Mouse (Mus musculus) embryo, embryonic 10.5 days (tissue): ENCODE data around the gene Mov10l1.

Experiments used
- DNase-seq: peaks from one replicate; pipeline ENCODE4 v3.0.0-alpha.2; 2015; ENCODE audit warnings: low spot score

Mov10l1 gene

DNA sequence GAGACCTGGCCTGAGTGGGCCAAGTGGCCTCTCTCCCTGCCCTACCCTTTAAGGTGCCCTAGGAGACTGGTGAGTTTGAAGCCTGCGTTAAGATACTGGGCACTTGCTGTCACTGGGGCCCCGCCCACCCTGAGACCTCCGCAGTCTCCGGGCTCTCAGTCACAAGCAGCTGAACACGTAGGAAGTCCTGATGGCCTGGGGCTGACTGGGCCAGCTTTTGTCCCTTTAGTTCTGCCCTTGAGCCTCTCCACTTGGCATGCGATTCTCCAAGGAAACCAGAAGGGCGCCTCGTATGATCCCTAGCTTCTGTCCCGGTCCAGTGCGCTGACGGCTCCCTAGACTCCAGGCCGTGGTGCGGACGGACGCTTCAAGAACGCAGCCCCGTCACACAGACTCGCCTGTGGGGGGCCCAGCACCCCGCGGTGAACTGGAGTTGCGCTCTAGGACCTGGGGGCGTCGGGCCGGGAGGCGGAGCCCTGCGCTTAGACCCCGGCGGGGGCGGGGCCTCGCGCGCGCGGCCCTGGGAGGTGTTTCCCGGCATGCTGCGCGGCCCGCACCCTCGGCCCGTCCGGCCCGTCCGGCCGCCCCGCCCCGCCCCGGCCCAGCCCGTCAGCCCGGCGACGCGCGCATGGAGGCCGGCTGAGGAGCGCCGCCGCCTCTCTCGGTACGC, 92.9 kb downstream of the Mov10l1 start:
- peak; percentile 94 for DNase-seq

DNA sequence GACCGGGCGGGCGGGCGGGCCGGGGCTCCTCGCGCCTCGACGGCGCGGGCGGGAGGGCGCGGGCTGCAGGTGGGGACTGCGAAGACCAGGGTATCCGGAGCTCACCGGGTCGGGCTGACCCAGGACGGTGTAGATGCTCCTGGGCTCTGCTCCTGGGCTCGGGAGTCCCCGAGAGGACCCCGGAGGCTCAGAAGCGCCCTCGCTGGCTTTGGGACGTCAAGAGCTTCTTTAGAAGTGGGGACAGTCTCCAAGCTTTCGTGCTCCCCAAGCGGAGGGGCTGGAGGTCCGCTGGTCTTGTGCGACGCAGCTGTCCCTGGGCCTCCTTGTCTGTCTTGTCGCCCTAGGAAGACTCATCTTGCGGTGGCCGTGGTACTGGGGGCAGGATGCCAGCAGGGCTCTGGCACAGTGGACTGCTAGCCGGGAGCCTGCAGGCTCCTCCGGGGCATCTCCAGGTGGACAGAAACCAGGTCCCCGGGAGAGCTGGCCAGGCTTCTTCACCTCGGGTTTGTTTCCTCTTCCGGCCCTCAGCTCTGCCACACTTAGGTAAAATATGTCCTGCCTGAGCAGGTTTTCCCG, 93.5 kb downstream of the Mov10l1 start:
- peak; percentile 41 for DNase-seq

DNA sequence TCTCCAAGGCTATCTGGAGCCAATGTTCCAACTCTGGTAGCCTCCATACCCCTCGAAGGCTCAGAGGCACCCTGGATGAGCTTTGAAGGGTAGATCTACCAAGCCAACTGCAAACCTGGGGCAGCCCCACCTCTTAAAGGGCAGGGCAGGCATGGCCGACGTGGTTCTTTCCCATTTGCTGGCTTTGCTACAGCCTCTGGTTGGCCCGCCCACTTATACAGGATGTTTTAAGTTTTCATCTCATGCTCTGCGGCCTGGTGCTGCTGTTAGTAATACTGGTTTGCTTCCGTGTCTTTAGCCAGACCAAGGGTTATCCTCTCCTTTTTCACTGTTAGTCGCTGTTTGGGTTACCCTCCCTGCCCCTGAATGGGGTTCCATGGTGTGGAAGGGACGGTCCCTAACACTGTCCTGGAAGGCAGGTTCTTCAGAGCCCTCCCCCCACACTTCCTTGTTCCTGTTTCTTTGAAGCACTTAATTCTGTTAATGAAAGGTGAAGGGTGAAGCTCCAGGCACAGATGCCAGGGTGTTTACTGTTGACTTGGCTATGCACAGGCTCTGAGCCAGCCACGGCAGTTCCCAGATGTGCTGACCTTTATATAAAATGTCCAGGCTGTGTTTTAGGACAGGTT, 95.6 kb downstream of the Mov10l1 start:
- no peak for DNase-seq

DNA sequence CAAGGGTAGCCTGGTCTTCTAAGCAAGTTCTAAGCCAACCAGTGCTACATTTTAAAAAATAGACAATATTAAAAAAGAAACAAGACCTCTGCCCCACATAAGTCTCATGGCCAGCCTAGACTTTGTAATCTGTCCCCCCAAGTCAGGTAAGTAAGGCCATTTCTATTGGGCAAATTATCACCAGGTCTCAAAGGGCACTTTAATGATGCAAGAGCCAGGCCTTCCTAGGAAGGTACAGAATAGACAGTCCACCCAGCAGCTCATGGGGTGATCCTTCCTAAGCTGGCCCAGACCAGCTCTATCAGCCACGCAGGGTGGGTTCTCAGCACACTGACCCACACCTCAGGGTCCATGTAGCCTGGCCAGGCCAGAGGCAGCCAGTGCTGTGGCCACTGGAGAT, 101.2 kb downstream of the Mov10l1 start:
- DNase-seq = no peak

DNA sequence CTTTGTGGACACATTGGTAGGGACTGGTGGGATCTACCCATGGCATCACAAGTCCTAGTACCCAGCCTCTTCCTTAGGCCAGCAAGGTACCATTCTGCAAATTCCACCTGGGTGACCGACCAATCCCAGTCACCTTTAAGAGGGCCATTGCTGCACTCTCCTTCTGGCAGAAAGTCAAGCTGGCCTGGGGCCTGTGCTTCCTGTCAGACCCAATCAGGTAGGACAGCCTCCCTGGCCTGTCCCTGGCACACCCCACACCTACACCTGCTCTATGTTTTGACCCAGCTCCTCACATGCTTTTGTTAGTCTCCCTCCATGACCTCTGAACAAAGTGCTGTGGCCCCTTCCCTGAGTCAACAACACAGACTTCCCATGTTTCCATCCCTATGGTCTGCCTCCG, 102.1 kb downstream of the Mov10l1 start:
- DNase-seq = no peak

DNA sequence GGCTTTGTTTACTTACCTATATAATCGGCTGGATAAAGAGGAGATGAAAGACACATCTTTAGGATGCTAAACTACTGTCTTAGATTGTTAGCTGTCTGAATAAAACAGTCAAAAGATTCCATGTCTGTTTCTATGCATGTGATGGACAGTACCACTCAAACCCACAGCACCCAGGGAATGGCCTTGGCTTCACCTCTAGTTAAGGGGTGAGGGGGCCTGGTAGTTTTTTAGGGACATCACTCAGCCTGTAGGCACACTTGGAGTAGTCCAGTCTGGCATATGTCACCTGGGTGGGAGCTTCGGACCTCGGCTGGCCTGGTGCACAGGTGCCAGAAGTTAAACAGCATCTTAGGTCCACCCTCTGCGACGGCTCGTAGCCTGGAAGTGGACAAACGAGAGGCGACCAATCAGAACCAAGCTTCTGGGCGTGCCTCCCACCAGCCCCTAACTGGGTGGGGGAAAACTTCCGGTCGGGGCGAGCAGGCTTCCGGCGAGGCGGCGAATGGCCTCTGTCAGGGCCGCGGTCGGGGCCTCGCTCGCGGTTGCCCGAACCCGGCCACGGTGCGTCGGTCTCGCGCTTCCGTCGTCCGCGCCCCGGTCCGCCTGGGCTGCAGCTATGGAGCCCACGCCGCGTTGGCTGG, 106.0 kb downstream of the Mov10l1 start, which contains the start of gene Selenoo:
TSS of gene Selenoo (plus strand) at position 478 of the 641 bp plus-strand sequence.
- DNase-seq = peak; percentile 96

DNA sequence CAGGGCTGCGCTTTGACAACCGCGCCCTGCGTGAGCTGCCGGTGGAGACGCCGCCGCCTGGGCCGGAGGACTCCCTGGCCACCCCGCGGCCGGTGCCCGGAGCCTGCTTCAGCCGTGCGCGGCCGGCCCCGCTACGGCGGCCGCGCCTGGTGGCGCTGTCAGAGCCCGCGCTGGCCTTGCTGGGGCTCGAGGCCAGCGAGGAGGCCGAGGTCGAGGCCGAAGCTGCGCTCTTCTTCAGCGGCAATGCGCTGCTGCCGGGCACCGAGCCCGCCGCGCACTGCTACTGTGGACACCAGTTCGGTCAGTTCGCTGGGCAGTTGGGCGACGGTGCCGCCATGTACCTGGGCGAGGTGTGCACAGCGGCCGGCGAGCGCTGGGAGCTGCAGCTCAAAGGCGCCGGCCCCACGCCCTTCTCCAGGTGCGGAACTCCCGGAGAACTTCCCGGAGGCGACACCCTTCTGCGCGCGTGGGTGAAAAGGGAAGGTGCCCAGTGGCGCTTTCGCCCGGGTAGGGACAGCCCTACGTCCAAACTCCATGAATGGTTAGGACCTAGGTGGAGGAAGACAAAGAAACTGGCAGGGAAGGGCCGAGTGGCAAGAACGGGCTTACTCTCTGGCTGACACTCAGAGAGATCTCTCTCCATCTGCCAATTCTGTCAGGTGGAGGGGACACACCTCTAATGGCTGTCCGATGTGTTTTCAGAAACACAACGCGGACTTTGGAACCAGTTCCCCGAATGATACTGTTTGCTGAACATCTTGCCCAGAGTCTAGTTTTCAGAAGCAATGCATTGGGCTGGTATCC, 106.7 kb downstream of the Mov10l1 start:
- DNase-seq = no peak

DNA sequence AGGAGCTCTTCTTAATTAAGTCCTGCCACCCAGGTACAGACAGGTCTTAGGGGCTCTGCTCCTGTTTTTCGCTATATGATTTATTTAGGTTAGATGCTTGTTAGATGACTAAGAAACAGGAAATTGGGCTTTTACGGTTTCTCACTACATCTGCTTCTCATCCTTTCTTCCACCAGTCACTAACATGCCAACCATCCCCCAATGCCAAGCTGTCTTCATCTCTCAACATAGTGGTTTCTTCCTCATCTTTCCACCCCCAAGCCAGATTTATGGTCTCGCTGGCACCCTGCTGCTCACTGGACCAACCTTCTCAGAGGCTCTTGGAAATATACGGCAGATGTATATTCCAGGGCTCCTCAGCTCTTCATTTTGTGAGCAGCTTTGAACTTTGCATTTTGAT, 108.0 kb downstream of the Mov10l1 start:
- no peak for DNase-seq

DNA sequence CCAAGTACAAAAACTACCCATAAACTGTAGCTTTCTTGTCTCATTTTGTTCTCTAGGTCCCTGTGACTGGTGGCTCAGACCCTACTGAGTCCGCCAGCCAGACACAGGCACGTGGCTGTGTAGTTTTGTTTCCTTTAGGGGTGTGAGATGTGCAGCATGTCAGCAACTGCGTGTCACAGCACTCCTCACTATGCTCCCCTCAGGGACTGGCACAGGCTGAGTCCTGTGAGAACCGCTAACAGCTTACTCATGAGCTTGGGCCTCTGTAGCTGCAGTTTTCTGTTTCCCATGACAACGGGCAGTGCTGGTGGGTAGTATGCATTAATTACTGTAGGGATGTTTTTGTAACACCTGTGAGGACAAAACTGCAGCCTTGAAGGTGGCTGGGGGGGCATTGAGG, 109.5 kb downstream of the Mov10l1 start:
- DNase-seq = no peak

DNA sequence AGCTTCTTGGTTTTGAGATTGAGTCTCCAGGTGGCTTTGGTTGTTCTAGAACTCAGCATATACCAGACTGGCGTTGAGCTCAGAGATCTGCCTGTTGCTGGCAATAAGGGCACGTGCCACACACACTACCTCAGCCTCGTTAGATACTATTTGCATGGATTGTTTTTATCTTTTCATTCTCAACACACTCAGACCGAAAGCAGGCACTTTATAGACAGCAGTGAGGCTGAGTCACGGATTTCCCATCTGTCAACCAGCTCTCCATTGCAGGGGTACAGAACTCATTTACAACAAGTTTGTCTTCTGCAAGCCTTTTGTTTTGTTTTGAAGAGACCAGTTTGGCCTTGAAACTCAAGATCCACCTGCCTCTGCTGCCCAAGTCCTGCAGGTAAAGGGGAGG, 114.7 kb downstream of the Mov10l1 start:
- no peak for DNase-seq

DNA sequence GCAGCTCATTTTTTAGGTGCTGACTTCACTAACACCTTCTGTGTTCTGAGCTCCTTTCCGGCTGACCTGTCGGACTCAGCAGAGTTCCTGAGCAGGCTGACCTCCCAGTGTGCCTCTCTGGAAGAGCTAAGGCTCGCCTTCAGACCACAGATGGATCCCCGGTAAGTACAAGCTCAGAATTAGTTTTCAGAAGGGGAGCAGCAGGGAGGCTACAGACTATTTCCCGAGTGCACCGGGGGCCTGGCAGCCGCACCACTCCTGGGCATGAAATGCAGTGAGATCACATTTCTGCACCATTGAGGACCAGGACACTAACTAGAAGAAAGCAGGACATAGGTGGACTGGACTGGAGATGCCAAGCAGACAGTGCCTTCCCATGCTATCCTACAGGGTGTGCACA, 115.9 kb downstream of the Mov10l1 start:
- DNase-seq = no peak

DNA sequence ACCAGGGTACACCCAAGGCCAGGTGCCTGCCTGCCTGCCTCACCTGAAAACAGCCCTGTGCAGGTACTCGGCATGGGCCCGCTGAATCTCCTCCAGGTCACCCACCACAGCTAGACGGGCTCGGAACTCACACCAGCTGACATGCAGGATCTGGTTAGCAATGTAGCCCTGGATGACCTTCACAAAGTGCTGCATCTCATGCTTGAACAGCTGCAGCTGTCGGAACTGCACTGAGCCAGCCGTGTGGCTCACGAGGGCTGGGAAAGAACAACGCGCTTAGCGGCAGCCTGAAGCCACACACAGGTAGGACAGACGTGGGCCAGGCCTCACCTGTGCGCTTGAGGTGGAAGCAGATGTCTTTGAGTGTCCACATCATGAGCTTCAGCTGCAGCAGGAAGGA, 118.1 kb downstream of the Mov10l1 start:
- no peak for DNase-seq

DNA sequence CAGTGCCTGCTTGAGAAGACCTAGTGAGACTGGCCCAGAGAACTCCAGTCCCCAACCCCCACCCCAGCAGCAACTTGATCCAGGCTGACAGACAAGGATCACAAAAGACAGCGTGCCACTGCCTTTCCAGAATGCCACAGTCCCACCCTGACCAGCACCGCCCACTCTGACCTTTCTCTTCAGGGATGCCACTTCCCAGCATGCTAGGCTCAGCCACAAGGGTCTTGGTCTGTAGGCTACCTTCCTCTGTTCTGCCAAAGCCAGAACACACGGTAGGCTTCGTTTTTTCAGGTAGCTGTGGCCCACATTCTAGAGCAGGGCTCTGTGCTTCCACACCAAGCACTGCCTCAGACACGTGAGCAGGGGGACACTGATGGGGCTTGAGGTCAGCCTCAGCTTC, 119.9 kb downstream of the Mov10l1 start:
- DNase-seq = peak; percentile 17

DNA sequence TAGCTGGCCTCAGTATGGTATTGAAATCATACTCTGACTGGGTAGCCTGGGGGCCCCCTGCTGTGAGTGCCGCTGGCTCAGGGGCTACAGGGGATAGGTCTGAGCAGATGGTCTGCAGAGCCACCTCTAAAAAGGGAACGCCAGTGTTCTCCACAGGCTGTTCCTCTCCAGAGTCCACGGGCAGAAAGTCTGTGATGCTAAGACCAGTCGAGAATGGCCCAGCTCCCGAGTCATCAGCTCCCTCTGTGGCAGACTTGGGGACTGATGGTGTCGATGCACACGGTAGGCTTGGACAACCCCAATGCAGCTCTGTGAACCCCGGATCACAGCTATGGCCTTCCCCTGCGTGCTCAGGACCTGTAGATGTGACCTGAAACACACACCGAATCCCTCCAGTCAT, 121.2 kb downstream of the Mov10l1 start:
- DNase-seq = no peak

DNA sequence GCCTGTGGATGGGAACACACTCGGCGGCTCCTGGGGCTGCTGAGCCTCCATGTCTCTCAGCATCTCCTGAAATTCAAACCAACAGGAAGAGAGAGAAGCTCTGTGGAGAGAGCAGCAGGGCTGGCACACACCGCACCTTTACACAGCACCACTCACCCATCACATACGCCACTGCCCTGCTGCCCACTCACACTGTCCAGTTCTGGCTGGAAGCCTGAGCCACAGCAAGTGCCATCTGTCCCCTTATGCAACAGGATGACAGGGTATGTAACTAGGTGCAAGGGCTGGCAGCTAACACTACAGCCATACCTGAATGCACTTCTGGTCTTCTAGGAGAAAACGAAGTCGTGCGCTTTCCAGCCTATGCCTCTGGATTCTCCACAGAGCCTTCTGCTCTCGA, 121.7 kb downstream of the Mov10l1 start:
- no peak for DNase-seq
